ENCODE assay signal across 9 mouse cellular contexts in genomic region chr2:154659070-154659469, GRCm38 (mm10). TPM values are rescaled to one million over a fixed set of nuclear protein-coding genes. Genes with fewer than 3 reads are reported as not detected.
DNase-seq lines count a peak whose midpoint lies in the region; ATAC-seq and TF ChIP-seq lines count a peak whose summit lies in the region.
"Had no signal": no experiment of that assay in that cellular context is flagged by ENCODE, and none has a peak within 500 bp of the region (broad histone marks: within the 10 kb centered on the region; RNA-seq: fewer than 3 reads in every experiment).

No protein-coding gene starts in this region.

- no peak overlapping the region for H3K4me3 ChIP-seq in kidney, adult 2 months (ENCODE audit: insufficient read depth, low read depth, low read length)
- H3K4me3 ChIP-seq in brown adipose tissue, adult 24 weeks (ENCODE audit: insufficient read depth, low read depth, low read length) = peak overlapping the region; percentile 6; the same call in 1 of the 2 replicates
- no peak overlapping the region for H3K4me3 ChIP-seq in forebrain, embryonic 16.5 days (replicated peaks; ENCODE audit: low read length)
- H3K4me3 ChIP-seq in liver, postnatal 0 days (ENCODE audit: low read depth, low read length) = peak overlapping the region; percentile 98

- H3K27ac ChIP-seq in kidney, adult 2 months (ENCODE audit: insufficient read depth, low read depth, low read length) = peak overlapping the region; percentile 83; the same call in 1 of the 2 replicates
- H3K27ac ChIP-seq in brown adipose tissue, adult 24 weeks (replicated peaks; ENCODE audit: low read depth, low read length) = 0 out of 2 replicates have a peak overlapping the region, but pooled peaks have one; percentile 32
- H3K27ac ChIP-seq in forebrain, embryonic 16.5 days (ENCODE audit: low read length) = no peak overlapping the region
- peak overlapping the region; percentile 96 for H3K27ac ChIP-seq in liver, postnatal 0 days (ENCODE audit: low read depth)

- H3K4me1 ChIP-seq in kidney, adult 2 months (ENCODE audit: control insufficient read depth, insufficient read depth, low read length) = peaks cover 14% of the 10 kb centered on the region; the same call in 1 of the 2 replicates
- peaks cover 13% of the 10 kb centered on the region; the same call in 1 of the 2 replicates for H3K4me1 ChIP-seq in brown adipose tissue, adult 24 weeks (ENCODE audit: control insufficient read depth, insufficient read depth, insufficient read length, low read length)
- H3K4me1 ChIP-seq in forebrain, embryonic 16.5 days (replicated peaks; ENCODE audit: control insufficient read depth, insufficient read depth, low read length) = peaks cover 23% of the 10 kb centered on the region
- peaks cover 23% of the 10 kb centered on the region for H3K4me1 ChIP-seq in liver, postnatal 0 days (ENCODE audit: insufficient read depth)

- no peak overlapping the region for H3K9ac ChIP-seq in forebrain, embryonic 16.5 days (replicated peaks; ENCODE audit: low read depth, low read length)
- peak overlapping the region; percentile 98; the same call in 1 of the 2 replicates for H3K9ac ChIP-seq in liver, postnatal 0 days (replicated peaks)

- no peaks in the 10 kb centered on the region for H3K9me3 ChIP-seq in forebrain, embryonic 16.5 days (ENCODE audit: control insufficient read depth, low read length)
- no peaks in the 10 kb centered on the region for H3K9me3 ChIP-seq in liver, postnatal 0 days (ENCODE audit: low read length)

- H3K4me2 ChIP-seq in forebrain, embryonic 16.5 days (ENCODE audit: low read length) = peak overlapping the region; percentile 71
- peak overlapping the region; percentile 78 for H3K4me2 ChIP-seq in liver, postnatal 0 days (ENCODE audit: low read depth, low read length)

- ATAC-seq in forebrain, embryonic 16.5 days = no peak
- ATAC-seq in liver, postnatal 0 days = no peak

- no peak for TF ChIP-seq CTCF in kidney, adult 2 months (conservative IDR thresholded peaks at IDR 0.05; ENCODE audit: insufficient read depth, insufficient read length, low read depth, low read length)
- TF ChIP-seq CTCF in liver, postnatal 0 days (IDR thresholded peaks at IDR 0.05; ENCODE audit: low read depth) = no peak

- no peak for TF ChIP-seq POLR2A in kidney, adult 2 months (IDR thresholded peaks at IDR 0.05; ENCODE audit: low read depth, low read length)

- DNase-seq in kidney, adult 2 months = no peak
- DNase-seq in kidney, adult 8-10 months = no peak
- no peak for DNase-seq in liver, postnatal 0 days
- DNase-seq in thymus, postnatal 4 days = no peak
- no peak for DNase-seq in gastrocnemius, postnatal 25 days
- no peak for DNase-seq in right cerebral cortex, adult 2 months (ENCODE audit: low spot score in 2 of 2)
- DNase-seq: lung, postnatal 36 days had no signal

- no peaks in the 10 kb centered on the region for H3K27me3 ChIP-seq in kidney, adult 2 months (replicated peaks; ENCODE audit: control insufficient read depth, insufficient read depth, low read length)
- H3K27me3 ChIP-seq in forebrain, embryonic 16.5 days (replicated peaks; ENCODE audit: control insufficient read depth, insufficient read depth, low read length) = no peaks in the 10 kb centered on the region
- no peaks in the 10 kb centered on the region for H3K27me3 ChIP-seq in liver, postnatal 0 days (ENCODE audit: insufficient read depth, low read length)

- no peak for TF ChIP-seq EP300 in liver, postnatal 0 days (IDR thresholded peaks at IDR 0.05; ENCODE audit: low read depth)

- WGBS in kidney, adult 2 months = 68% methylated on average over 4 of the region's 4 CpGs
- 39% methylated on average over 4 of the region's 4 CpGs for whole genome bisulfite sequencing in forebrain, embryonic 16.5 days
- 79% methylated on average over 4 of the region's 4 CpGs for WGBS in liver, postnatal 0 days (ENCODE audit: insufficient replicate concordance)

- H3K36me3 ChIP-seq in kidney, adult 2 months (ENCODE audit: control insufficient read depth, insufficient read depth, low read length) = no peaks in the 10 kb centered on the region
- H3K36me3 ChIP-seq in forebrain, embryonic 16.5 days (ENCODE audit: control insufficient read depth, insufficient read depth) = peaks cover 5% of the 10 kb centered on the region; the same call in 1 of the 2 replicates
- H3K36me3 ChIP-seq in liver, postnatal 0 days (replicated peaks; ENCODE audit: insufficient read depth, low read length) = peaks cover 19% of the 10 kb centered on the region

RNA-seq across cellular contexts. Expression of gene Chmp4b, which starts 7.6 kb away (rescaled TPM):
- polyA plus RNA-seq in kidney, adult 2 months (2012; rRNA removed) = 71.9 and 102 TPM in 2 replicates
- polyA plus RNA-seq in brown adipose tissue, adult 24 weeks (2012; ENCODE audit: insufficient read depth, insufficient read length, missing spikeins) = 108 TPM in 2 replicates
- 18.5 and 19.5 TPM in 2 replicates for polyA plus RNA-seq in forebrain, embryonic 16.5 days (2015; fragmentation: Nextera tagmentation; extraction: Ambion mirVana)
- polyA plus RNA-seq in liver, postnatal 0 days (2015; fragmentation: Nextera tagmentation; extraction: Ambion mirVana) = 11.9 and 13.1 TPM in 2 replicates
- total RNA-seq in gastrocnemius, postnatal 25 days (2021) = 100 to 1,000 TPM; 102 TPM

RNA-seq across cellular contexts. Expression of gene 4930519P11Rik, which starts 45.8 kb away (rescaled TPM):
- polyA plus RNA-seq in kidney, adult 2 months (2012; rRNA removed) = 0.57 and 0.86 TPM in 2 replicates
- polyA plus RNA-seq in brown adipose tissue, adult 24 weeks (2012; ENCODE audit: insufficient read depth, insufficient read length, missing spikeins) = not detected in 2 replicates
- not detected in 2 replicates for polyA plus RNA-seq in forebrain, embryonic 16.5 days (2015; fragmentation: Nextera tagmentation; extraction: Ambion mirVana)
- polyA plus RNA-seq in liver, postnatal 0 days (2015; fragmentation: Nextera tagmentation; extraction: Ambion mirVana) = 0.40 and 0.45 TPM in 2 replicates
- not detected for total RNA-seq in gastrocnemius, postnatal 25 days (2021)

RNA-seq across cellular contexts. Expression of gene Zfp341, which starts 46.0 kb away (rescaled TPM):
- polyA plus RNA-seq in kidney, adult 2 months (2012; rRNA removed) = 4.9 and 5.3 TPM in 2 replicates
- polyA plus RNA-seq in brown adipose tissue, adult 24 weeks (2012; ENCODE audit: insufficient read depth, insufficient read length, missing spikeins) = 0.71 and 0.88 TPM in 2 replicates
- polyA plus RNA-seq in forebrain, embryonic 16.5 days (2015; fragmentation: Nextera tagmentation; extraction: Ambion mirVana) = 2.6 and 3.3 TPM in 2 replicates
- polyA plus RNA-seq in liver, postnatal 0 days (2015; fragmentation: Nextera tagmentation; extraction: Ambion mirVana) = 0.75 and 0.85 TPM in 2 replicates
- 1 to 10 TPM; 2.2 to 2.5 TPM for total RNA-seq in gastrocnemius, postnatal 25 days (2021)

RNA-seq across cellular contexts. Expression of gene Pxmp4, which starts 55.6 kb away (rescaled TPM):
- 118 and 138 TPM in 2 replicates for polyA plus RNA-seq in kidney, adult 2 months (2012; rRNA removed)
- 44.4 and 59.3 TPM in 2 replicates for polyA plus RNA-seq in brown adipose tissue, adult 24 weeks (2012; ENCODE audit: insufficient read depth, insufficient read length, missing spikeins)
- polyA plus RNA-seq in forebrain, embryonic 16.5 days (2015; fragmentation: Nextera tagmentation; extraction: Ambion mirVana) = 12.0 and 14.8 TPM in 2 replicates
- polyA plus RNA-seq in liver, postnatal 0 days (2015; fragmentation: Nextera tagmentation; extraction: Ambion mirVana) = 64.2 and 68.5 TPM in 2 replicates
- total RNA-seq in gastrocnemius, postnatal 25 days (2021) = 10 to 100 TPM; 12.6 to 14.9 TPM

Comparison
In these comparisons a context has a peak if more than half of its experiments do, and no peak if none do; other contexts are left out.
1. H3K4me3 ChIP-seq: peak in brown adipose tissue, adult 24 weeks (single experiment) and liver, postnatal 0 days (single experiment); none in kidney, adult 2 months (single experiment) and forebrain, embryonic 16.5 days (single experiment).